Mouse (Mus musculus) bone marrow, adult 2 months (tissue): ENCODE measurements around the gene Ctsd.

Experiments used
- CTCF ChIP-seq: fragments of 200-500 bp; IDR thresholded peaks from 2 replicates; pipeline ENCODE4 v1.5.1; 2011; ENCODE audit warnings: low read length, control low read depth; ENCODE audit not compliant: control insufficient read depth, insufficient read depth
- POLR2A ChIP-seq: fragments of 200-500 bp; IDR thresholded peaks from 2 replicates; pipeline ENCODE4 v1.6.1; 2011; ENCODE audit warnings: low read depth, mild to moderate bottlenecking, control low read depth, low read length, borderline replicate concordance; ENCODE audit not compliant: control insufficient read depth

DNA sequence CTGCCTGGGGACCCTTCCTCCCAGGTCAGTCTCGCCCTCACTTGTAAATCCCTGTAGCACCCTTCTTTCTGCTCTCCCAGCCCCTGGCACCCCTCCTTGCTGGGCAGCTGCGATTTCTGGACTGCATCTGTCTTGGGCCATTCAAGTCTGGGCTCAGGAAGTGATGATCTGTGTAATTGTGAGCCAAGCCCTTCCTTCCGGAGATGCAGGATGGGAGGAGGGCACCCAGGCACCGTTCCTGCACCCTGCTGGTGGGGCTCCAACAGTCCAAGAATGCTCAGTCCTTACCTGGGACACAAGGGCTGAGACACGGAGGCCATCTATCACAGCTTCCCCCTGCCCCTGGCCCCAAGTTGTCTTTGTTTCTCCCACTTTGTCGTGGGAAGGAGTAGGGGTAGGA is 18.0 kb downstream of the Ctsd start:
- no peak for TF ChIP-seq CTCF
- no peak for TF ChIP-seq POLR2A
